Mouse (Mus musculus): ENCODE measurements around the gene Psmc3.

Gene Psmc3

DNA sequence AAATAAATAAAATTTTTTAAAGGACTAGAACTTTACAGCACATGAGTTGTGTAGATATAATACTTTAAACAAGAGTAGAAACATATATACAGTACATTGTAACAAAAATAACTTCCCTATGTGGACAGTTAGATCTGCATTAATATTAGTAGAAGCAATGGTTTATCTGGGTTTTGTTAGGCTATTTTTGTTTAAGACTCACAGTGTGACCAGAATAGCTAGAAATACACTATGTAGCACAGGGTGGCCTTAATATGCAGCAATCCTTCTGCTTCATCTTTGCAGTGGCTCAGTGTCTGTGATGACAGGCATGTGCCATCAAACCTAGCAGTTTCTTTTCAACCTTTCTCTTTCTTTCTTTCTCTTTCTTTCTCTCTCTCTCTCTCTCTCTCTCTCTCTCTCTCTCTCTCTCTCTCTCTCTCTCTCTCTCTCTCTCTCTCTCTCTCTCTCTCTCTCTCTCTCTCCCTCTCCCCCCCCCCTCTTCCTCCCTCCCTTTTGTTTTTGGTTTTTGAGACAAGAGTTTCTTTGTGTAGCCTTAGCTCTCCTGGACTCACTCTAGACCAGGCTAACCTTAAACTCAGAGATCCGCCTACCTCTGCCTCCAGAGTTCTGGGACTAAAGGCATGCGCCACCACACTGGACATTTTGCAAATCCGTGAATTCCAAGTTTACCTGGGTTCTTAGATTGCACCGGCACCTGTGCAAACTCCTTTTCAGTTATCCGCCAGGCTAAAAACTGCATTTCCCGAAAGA is 452 bp upstream of the Psmc3 start:
- no peak for DNase-seq (ENCODE audit: low spot score in 2 of 2)

GRCm38 (mm10) chr2:91058435-91058834 is 4.6 kb downstream of the Psmc3 start:
- no peak for DNase-seq (ENCODE audit: low spot score in 2 of 2)

DNA sequence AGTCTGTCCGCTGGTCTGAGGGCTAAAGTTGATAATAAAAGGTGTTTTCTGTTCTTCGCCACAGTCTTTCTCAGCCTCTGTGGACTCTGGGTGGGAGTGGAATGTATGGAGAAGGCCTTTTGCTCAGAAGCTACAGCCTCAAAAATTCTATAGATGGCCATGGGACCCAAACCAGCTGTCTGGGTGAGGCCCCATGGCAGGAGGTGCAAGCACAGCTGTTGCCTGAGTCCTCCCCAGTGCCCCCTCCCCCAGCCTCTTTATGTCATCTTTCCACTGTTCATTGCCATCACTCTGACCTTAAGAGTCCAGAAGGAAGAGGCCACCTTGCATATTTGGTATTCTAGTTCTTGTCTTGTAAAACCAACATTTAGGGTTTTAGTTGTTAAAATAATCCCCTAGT is 5.6 kb downstream of the Psmc3 start:
- no peak for DNase-seq (ENCODE audit: low spot score in 2 of 2)

GRCm38 (mm10) chr2:91060544-91061355 is 6.9 kb downstream of the Psmc3 start:
- no peak for DNase-seq (ENCODE audit: low spot score in 2 of 2)

DNA sequence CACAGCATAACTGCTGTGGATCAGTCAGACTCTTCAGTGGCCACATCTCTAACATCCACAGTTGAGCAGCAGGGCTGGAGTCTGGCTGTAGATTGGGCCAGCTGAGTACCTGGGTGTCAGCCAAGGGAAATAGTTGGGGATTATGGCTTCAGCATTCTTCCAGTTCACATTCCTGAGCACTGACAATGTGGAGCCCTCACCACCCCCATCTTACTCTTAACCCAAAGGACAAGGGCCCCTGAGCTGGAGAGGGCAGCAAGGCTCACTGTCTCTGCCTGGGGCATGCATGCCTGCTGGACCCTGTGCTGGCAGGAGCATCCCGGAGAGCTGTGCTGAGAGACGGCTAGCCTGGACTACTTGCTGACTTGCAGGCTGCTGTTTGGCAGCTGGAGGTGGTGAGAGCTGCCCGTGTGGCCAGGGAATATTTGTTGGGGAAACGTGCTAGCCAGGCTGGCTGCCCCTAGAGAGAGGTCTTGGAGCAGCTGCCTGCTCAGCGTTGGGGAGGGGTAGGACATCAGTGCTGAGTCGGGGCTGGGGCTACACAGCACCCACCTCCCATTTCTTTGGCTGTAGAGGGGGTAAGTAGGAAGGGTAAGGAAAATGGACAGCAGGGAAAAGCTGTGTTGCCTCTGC is 8.2 kb downstream of the Psmc3 start:
- peak in 1 of 2 experiments; percentile 64 for DNase-seq (ENCODE audit: low spot score in 2 of 2)

- DNase-seq (ENCODE audit: low spot score in 2 of 2), result no peak
Measured at GRCm38 (mm10) chr2:91062779-91063606, 9.2 kb downstream of the Psmc3 start.

- no peak for DNase-seq (ENCODE audit: low spot score in 2 of 2)
Measured at GRCm38 (mm10) chr2:91064211-91064610, 10.4 kb downstream of the Psmc3 start.

DNA sequence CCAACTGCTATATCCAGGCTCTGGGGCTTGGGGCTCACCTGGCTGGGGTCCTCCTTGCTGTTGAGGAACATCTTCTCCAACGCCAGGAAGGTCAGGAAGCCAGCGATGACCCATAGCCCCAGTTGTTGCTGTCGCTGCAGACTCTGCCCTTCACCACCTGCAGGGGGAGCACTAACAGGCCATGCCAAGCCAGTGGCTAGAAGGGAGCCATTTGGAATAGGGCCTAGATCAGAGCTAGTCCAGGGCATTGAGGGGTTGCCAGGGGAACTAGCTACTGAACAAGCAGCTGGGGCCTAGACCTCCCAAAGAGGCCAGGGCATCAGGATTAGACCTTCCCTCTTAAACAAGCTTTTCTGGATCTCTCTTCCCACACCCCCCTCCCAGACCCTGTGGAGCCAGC is 11.7 kb downstream of the Psmc3 start:
- DNase-seq (ENCODE audit: low spot score in 2 of 2), result no peak

GRCm38 (mm10) chr2:91066455-91066854 is 12.6 kb downstream of the Psmc3 start:
- no peak for DNase-seq (ENCODE audit: low spot score in 2 of 2)

- no peak for DNase-seq (ENCODE audit: low spot score in 2 of 2)
Measured at GRCm38 (mm10) chr2:91068162-91068871, 14.5 kb downstream of the Psmc3 start.

DNA sequence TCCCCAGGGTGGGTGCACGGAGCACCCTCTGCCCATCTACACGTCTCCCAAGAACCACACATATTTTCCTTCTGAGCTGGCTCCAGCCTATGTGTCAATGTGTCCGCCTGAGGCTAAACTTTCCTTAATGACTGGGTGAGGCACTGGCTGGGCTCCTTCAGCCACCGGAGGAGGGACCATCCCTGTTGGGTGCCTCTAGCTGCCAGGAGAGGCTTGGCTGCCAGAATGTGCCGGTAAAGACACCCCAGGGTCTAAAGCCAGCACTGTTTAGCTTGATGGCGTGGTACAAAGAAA is 15.0 kb downstream of the Psmc3 start:
- DNase-seq (ENCODE audit: low spot score in 2 of 2), result no peak

- DNase-seq (ENCODE audit: low spot score in 2 of 2), result no peak
Measured at GRCm38 (mm10) chr2:91069306-91070000, 15.6 kb downstream of the Psmc3 start.

- DNase-seq (ENCODE audit: low spot score in 2 of 2), result peak; percentile 97
Measured at GRCm38 (mm10) chr2:91070076-91070800, 16.4 kb downstream of the Psmc3 start, which contains the start of gene Slc39a13. Slc39a13 (minus strand) TSS chr2:91070417.

DNA sequence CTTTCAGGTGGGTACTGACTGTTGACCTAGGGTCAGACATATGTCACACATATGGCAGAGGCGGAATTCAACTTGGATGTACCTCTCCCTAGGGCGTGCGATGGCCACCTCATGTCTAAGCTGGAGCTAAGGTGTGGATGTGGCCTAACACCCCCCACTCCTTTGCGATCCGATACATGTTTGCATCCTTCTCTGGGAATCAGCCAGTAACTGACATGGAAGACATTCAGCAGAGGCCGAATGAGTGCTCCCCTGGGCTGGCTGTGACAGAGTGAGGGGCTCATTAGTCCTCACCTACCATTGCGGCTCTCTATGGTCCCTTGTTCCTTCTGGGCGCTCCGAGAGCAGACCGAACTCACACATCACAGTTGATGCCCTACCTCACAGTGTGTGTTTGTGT is 17.2 kb downstream of the Psmc3 start:
- DNase-seq (ENCODE audit: low spot score in 2 of 2), result no peak

GRCm38 (mm10) chr2:91072092-91072491 is 18.3 kb downstream of the Psmc3 start:
- no peak for DNase-seq (ENCODE audit: low spot score in 2 of 2)

DNA sequence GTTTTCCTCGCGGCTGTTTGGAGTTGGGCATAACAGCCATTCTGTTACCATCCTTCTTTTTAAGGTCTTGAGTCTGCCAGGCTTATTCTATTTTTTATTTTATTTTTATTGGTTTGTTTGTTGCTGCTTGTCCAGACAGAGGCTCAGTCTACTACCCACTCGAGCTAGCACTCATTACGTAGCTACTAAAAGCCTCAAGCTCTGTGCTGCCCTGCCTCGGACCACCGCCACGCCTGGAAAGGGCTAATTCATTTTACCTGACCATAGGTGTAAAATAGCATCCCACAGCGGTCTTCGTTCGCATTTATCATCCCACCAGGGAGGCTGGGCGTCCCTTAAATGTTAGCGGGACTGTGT is 24.1 kb downstream of the Psmc3 start:
- DNase-seq (ENCODE audit: low spot score in 2 of 2), result no peak

DNA sequence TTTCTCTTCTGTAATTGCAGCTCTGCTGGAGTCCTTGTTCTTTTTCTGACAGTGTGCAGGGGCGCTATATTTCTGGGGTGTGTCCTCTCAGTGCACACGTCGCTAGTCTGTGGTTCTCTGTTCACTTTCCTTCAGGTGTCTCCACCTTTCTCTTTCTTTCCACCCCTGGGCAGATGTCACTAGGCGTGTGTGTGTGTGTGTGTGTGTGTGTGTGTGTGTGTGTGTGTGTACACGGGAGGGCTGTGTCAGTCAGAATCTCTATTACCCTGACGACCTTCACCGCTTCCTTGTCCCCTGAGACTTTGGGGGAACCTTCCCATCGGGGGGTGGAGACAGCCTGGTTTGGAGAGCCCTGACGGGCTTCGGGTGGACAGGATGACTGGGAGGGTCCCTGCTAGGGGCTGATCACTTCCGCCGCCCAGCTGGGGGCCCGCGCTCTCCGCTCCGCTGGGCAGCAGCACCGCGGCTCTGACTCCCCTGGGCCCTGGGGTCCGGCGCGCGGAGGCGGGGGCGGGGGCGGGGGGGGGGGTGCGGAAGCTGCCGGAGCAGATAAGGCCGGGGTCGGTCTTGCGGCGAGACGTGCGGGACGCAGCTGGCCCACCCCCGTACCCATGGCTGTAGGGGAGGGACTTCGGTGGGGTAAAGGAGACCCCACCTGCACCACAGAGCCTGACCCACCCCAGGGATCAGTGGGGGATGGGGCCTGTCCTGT is 24.7 kb downstream of the Psmc3 start:
- DNase-seq (ENCODE audit: low spot score in 2 of 2), result no peak

GRCm38 (mm10) chr2:91079026-91079384 is 25.2 kb downstream of the Psmc3 start:
- DNase-seq (ENCODE audit: low spot score in 2 of 2), result no peak

DNA sequence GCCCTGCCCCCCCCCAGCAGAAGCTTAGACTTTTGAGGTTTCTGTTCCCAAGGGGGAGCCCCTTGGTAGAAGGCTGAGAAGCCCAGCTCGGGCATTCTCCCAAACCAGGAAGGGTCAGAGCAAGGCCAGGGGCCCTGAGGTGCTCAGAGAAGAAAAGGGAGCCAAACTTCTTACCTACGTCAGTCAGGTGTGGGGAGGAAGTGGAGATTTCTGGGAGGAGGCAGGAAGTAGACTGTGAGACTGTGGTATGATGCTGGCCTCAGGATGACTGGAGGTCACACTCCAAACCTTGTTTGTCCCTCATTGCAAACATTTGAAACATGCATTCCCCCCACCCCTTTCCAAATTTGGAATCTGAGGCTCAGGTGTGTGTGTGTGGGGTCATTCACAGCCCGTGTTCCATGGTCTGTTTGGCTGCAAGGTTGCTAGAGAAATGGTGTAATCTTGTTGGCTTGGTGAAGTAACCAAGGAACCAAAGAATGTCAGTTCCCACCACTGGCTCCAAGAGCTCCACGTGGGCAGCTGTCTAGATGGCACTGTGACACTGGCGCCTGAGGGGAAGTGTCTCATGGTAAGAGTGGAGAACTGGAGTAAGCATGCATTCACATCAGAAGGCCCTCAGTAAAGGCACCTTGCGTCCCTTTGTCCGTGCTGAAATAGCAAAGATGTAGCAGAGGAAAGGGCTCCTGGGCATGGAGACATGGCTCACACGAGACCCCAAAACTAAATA is 27.1 kb downstream of the Psmc3 start:
- DNase-seq (ENCODE audit: low spot score in 2 of 2), result no peak
